Mouse (Mus musculus): ENCODE measurements around the gene Psmc5.

Gene Psmc5

DNA sequence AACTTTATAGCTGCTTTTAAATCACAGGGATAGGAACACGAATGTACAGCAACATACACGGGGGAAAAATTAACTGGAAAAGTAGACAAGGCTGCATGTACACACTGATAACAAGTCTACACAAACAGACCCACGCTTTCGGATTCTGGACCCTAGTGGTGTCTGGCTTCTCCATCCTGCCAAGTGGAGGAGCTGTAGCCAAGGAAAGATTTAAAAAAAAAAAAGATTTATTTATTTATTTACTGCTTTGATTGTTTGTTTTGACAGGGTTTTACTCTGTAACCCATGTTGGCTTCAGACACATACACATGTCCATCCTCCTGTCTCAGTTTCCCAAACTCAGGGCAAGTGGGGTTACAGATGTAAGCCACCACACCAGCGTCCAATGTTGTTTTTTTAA is 51.5 kb downstream of the Psmc5 start:
- DNase-seq (ENCODE audit: low read depth, low spot score): no peak

- no peak for DNase-seq (ENCODE audit: low read depth, low spot score)
These were observed 52.2 kb downstream of the Psmc5 start for GRCm38 (mm10) chr11:106308162-106308561.

DNA sequence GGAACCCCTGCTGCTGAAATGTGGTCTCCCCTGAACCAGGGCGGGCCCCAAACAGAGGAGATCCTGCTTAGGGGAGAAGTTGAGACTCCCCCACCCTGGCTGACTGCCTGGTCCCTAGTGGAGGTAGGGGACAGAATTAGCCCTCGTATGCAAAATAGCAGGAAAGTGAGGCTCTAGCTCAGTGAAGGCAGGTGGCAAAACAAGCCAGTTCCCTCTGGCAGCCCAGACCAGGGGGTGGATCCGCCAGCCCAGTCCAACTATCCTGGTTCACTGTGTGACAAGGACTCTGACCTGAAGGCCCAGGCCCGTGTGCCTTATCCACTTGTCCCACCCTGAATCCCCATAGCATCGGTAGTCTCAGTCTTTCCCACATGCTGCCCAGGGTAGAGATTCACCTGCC is 54.2 kb downstream of the Psmc5 start:
- no peak for DNase-seq (ENCODE audit: low read depth, low spot score)

Data from brain, embryonic 18.5 days (tissue).